Mouse (Mus musculus) left cerebral cortex, adult 8-10 months (tissue): ENCODE results near the gene Prdm1. TPM values are rescaled to one million over a fixed set of nuclear protein-coding genes. Genes with fewer than 3 reads are reported as not detected.

Experiments used
- DNase-seq, 2 experiments: peaks; one replicate each; pipeline ENCODE4 v3.0.0; 2022; ENCODE audit warnings: low spot score in 2 of 2
- total RNA-seq, 4 experiments: library from RNA; stranded (reverse); gene quantifications; 2 replicates each; pipeline ENCODE4 v1.2.4; 2022

The Prdm1 gene
- total RNA-seq, 4 experiments from 2014 or later, result 0.89 to 1.3 (median 1.2) TPM

- DNase-seq, result no peak
Observed at GRCm38 (mm10) chr10:44456757-44457595, 71.3 kb downstream of the Prdm1 start.

DNA sequence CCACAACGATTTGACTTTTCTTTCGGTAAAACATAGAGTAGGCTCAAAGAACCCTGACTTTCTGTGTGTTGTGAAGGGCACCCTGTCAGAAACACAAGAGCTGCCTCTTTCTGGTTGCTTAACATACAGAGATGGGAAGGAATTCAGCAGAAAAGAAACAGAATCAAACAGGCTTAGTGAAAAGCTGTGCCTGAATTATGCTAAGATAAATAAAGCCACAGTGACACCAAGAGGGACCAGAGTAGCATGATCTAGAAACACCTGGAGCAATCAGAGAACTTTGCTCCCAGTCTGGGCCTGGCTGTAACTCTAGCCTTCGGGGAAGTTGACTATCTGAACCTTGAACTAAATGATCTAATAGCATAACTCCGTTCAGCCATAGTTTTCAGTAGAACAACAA is 73.5 kb downstream of the Prdm1 start:
- no peak for DNase-seq

- no peak for DNase-seq
Observed at GRCm38 (mm10) chr10:44454111-44454510, 74.2 kb downstream of the Prdm1 start.

DNA sequence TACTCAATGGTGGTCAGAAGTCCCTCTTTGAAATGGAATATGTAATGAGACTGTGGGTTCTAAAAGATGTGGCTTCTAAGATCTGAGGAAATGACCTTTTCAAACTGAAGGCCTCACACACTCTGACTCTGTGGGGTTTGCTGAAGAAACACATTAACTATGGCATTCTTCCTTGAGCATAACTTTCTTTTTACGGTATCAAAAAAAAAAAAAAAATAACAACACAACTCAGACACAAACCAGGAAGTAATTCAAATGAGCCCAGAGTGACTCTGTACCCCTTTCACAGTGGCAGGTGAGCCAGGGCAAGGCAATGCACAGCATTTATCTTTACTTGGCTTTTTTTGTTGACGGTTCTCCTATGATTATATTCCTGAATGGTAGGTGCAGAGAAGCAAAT is 77.5 kb downstream of the Prdm1 start:
- no peak for DNase-seq

DNA sequence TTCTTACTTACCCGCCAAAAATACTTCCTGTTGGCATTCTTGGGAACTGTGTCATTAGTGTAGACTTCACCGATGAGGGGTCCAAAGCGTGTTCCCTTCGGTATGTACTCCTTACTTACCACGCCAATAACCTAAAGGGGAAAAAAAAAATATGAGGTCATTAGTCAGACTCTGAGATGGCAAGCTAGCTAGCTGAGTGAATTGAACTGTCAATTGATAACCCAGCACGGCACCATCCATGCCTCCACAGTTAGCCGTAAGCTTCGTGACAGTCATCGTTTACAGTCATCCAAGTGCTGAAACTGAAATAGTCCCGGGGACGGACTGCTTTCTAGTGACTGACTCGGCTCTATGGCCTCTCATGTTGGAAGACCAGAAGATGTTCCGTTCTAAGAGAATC is 78.2 kb downstream of the Prdm1 start:
- no peak for DNase-seq

- no peak for DNase-seq
Observed at GRCm38 (mm10) chr10:44449666-44450065, 78.6 kb downstream of the Prdm1 start.

- no peak for DNase-seq
Observed at GRCm38 (mm10) chr10:44448165-44448564, 80.1 kb downstream of the Prdm1 start.

DNA sequence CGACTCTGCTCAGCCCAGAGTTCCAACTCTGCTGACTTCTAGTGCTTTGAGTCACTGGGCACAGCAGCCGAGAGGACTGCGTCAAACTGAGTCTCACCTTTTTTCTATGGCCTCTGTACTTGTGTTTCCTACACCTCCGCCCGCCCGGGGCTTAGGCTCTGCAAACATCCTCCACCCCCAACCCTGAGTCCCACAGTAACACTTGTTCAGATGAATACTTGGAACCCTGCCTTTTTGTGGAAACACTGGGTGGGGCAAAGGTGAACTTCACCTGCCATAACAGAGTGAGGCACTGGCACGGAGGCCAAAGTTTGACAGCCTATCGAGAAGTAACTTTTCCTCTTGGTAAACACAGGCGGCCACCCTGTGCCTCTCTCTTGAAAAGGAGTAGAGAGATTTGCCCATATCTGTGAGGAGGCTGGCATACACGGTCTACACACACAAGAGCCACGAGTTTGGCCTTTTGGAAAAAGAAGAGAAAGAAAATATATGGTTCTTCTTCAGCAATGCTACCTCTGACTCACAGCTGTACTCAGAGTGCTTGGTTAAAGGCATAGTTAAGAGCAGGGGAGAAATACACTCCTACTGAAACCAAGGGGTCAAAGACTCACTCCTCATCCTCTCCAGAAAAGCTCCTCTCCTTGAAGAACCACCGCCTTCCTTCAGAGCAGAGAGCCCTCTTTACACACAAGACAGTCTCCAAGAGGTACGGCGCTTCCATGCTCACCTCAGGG is 80.7 kb downstream of the Prdm1 start:
- DNase-seq, result no peak

DNA sequence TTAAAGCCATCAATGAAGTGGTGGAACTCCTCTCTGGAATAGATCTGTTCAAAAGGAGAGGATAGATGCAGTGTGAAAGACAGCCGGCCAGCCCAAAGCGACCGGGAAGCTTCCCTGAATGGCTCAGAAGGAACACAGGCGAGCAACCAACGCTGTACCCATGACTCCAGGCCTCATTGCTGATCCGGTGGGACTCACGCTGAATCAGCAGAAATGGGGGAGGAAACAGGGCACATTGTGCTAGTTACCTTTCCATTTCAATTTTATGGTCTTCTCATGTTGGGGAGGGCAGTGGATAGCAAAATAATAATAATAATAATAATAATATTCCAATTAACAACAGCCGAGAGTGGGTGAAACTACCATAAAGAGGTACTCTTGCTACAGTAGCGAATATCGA is 81.3 kb downstream of the Prdm1 start:
- no peak for DNase-seq

DNA sequence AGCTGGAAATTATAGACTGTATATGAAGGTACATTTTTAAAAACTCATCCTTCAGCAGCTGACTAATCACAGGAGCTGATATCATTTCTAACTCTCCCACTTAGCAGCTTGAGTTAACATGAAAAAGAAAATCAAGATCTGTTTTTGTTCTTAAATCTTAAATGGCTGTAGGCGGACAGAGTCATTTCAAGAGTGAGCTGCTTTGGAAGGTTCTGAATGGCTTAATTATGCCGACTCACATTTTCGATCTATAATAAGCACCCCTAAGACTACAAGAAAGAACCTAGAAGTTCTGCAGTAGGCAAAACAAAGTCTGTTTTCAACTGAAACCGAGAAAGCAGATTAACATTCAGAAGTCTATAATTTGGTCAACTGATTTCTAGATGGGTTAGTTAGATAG is 83.9 kb downstream of the Prdm1 start:
- DNase-seq, result no peak

- no peak for DNase-seq
Observed at GRCm38 (mm10) chr10:44443696-44444095, 84.6 kb downstream of the Prdm1 start.

- DNase-seq, result no peak
Observed at GRCm38 (mm10) chr10:44439732-44440131, 88.6 kb downstream of the Prdm1 start.

DNA sequence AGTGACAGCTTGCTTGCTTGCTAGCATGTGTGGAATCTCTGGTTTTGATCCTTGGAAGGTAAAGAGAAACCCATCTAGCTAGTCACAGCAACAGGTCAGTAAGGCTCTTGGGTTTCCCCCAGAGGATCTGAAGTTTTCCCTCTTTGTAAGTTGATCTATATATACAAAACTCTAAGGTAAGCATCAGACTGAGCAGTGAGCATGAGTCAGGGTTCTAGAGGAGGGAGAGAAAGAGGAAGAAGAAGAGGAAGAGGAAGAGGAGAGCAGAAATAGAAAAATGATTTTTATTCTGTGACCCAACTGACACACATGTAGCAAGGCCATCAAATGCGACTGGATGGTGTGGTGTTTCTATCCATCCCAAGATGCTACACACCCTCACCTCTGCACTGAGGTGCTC is 90.7 kb downstream of the Prdm1 start:
- DNase-seq, result no peak

GRCm38 (mm10) chr10:44435956-44436355 is 92.3 kb downstream of the Prdm1 start:
- DNase-seq, result no peak

GRCm38 (mm10) chr10:44434702-44435181 is 93.6 kb downstream of the Prdm1 start:
- DNase-seq, result peak; percentile 17 to 54

DNA sequence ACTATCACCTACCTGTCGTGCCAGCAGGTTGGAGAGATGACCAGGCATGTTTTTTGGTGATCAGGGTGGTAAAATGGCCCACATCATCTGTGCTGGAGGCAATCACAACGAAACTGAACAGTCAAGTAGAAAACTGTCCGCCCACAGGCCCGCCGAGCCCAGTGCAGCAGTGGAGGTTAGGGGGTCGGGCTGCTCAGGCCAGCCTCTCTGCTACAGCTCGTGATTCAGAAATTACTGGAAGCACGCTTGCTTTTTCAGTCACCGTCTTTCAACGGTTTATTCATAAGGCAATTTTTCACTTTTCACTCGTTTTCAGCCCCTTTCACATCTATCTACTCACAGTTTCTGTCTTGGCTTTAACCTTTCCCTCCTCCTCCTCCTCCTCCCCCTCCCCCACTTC is 96.1 kb downstream of the Prdm1 start:
- DNase-seq, result no peak

GRCm38 (mm10) chr10:44431689-44432088 is 96.6 kb downstream of the Prdm1 start:
- DNase-seq, result no peak

- DNase-seq, result no peak
Observed at GRCm38 (mm10) chr10:44429177-44429888, 99.0 kb downstream of the Prdm1 start.

GRCm38 (mm10) chr10:44427891-44428361 is 100.4 kb downstream of the Prdm1 start:
- DNase-seq, result no peak

- no peak for DNase-seq
Observed at GRCm38 (mm10) chr10:44427426-44427825, 100.9 kb downstream of the Prdm1 start.

DNA sequence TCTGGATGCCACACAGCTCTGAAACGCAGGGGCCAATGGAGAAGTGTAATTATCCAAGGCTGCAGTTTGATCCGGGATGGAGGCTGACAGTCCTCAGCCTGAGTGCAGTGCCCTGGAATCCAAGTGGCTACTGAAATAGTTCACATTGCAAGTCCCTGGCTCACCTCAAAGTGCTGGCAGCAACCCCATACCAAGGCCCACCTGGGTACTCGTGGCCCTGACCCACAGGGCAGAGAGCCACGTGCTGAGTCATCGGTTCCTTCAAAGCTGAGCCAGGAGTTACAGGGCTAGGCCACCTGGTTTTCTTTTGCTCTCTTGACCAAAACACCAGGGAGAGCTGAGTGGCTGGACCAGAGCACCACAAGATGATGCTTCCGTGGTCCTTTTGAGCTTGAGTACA is 103.3 kb downstream of the Prdm1 start:
- no peak for DNase-seq

DNA sequence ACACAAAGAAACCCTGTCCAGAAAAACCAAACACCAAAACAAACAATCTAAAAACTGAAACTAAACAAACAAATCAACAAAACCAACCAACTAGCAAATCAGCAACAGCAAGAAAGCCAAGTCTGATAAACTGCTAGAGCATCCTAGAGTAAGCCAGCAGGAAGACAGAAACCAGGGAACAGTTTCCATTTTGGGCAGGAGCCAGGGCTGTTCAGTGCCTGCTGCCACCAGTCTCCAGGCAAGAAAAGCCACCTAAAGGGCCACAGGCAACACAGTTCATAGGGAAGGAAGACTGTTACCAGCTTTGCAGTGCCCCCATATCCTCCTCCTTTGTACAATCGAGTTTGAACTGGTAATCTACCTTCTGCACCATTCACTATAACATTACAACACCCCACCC is 106.4 kb downstream of the Prdm1 start:
- DNase-seq, result no peak
